Mouse (Mus musculus) megakaryocyte, embryonic 14.5 days (primary cell): Measurements from ENCODE around the gene Gm20683.

Experiments used
- FLI1 ChIP-seq: IDR thresholded peaks from 2 replicates; pipeline ENCODE4 v1.6.1; 2012; ENCODE audit warnings: low read length, inconsistent platforms, mixed read lengths
- GATA1 ChIP-seq: IDR thresholded peaks from 3 replicates; pipeline ENCODE4 v1.6.1; 2012; ENCODE audit warnings: mixed read lengths, low read length, inconsistent platforms, borderline replicate concordance

- TF ChIP-seq GATA1 (no peak), FLI1 (no peak)
Measured at GRCm38 (mm10) chr17:25860229-25860628, 18.7 kb upstream of the Gm20683 start.
